Comparison of ENCODE assay signal across 9 mouse cellular contexts in the genomic region with DNA sequence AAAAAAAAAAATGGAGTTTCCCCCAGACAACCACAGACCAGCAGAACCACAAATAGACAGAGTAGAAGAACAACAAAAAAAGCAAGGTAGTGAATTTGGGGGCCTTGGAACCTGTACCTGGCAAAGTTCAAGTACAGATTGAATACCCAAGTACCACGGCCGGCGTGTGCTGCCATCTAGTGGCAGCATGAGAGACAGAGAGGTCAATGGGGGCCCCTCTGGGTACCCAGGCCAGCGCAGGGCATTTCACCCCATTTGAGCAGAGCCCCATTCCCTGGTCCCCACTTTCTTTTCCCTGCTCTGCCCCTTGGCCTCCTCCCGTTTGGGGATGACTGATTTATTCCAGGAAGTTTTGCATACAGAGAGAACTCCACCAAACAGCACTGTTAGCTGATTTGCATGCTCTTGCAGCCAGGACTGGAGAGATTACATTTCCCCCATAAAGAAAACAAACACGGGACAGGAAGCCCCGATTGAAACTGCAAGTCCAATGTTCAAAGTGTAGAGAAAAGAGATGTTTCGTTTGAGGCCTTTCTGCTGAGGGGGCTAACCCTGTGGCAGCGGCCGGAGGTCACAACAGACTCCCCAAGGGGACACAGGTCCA. TPM values are rescaled to one million over a fixed set of nuclear protein-coding genes. Genes with fewer than 3 reads are reported as not detected.
DNase-seq lines count a peak whose midpoint lies in the region; TF ChIP-seq lines count a peak whose summit lies in the region.
"Had no signal": no experiment of that assay in that cellular context is flagged by ENCODE, and none has a peak within 500 bp of the region (broad histone marks: within the 10 kb centered on the region; RNA-seq: fewer than 3 reads in every experiment).

No protein-coding gene starts in this region.

- no peak overlapping the region for H3K27ac ChIP-seq in left cerebral cortex, adult 2 months
- H3K27ac ChIP-seq: limb, embryonic 12.5 days had no signal

- intact Hi-C loops in left cerebral cortex, adult 2 months (cut with DNase I) = loop anchor here (1.0 kb wide), 1 partner anchor 30 kb away; no protein-coding TSS in a partner anchor

- peak; percentile 43 to 73 for DNase-seq in cerebellum, postnatal 25 days
- DNase-seq in cerebellum, adult 9-11 months = no peak
- no peak for DNase-seq in left cerebral cortex, adult 2 months (ENCODE audit: extremely low spot score in 1 of 2, low spot score in 2 of 2)
- no peak for DNase-seq in left cerebral cortex, adult 8-10 months (ENCODE audit: low spot score in 2 of 2)
- peak; percentile 26 for DNase-seq in brain, embryonic 14.5 days (ENCODE audit: low read depth)
- DNase-seq in liver = peak; percentile 82
- peak; percentile 60 for DNase-seq in retina, postnatal 1 day
- no peak for DNase-seq in ovary, postnatal 14 days (ENCODE audit: low spot score)

- no peak overlapping the region for H3K4me3 ChIP-seq in left cerebral cortex, adult 2 months

- TF ChIP-seq CTCF in left cerebral cortex, adult 2 months (IDR thresholded peaks at IDR 0.05) = peak; percentile 81
- peak; percentile 77 for TF ChIP-seq CTCF in brain, embryonic 14.5 days (IDR thresholded peaks at IDR 0.05; ENCODE audit: borderline replicate concordance, extremely low read depth, insufficient read depth, insufficient read length)

- no peak for TF ChIP-seq POLR2A in brain, embryonic 14.5 days (IDR thresholded peaks at IDR 0.05; ENCODE audit: borderline replicate concordance, extremely low read depth, insufficient read depth, insufficient read length, poor library complexity, severe bottlenecking)

RNA-seq across cellular contexts. Expression of a gene that starts 0.8 kb away (rescaled TPM):
- not detected for total RNA-seq in left cerebral cortex, adult 2 months (2021)
- total RNA-seq in left cerebral cortex, adult 8-10 months (2022) = not detected
- 0.09 and 0.33 TPM in 2 replicates for polyA plus RNA-seq in brain, embryonic 14.5 days (2012; rRNA removed)

RNA-seq across cellular contexts. Expression of a gene that starts 18.4 kb away (rescaled TPM):
- 10 to 100 TPM; 53.8 to 57.2 TPM for total RNA-seq in left cerebral cortex, adult 2 months (2021)
- total RNA-seq in left cerebral cortex, adult 8-10 months (2022) = 10 to 100 TPM; 54.1 to 61.6 (median 57.4) TPM
- polyA plus RNA-seq in brain, embryonic 14.5 days (2012; rRNA removed) = 35.8 and 40.6 TPM in 2 replicates

RNA-seq across cellular contexts. Expression of a gene that starts 39.1 kb away (rescaled TPM):
- total RNA-seq in left cerebral cortex, adult 2 months (2021) = 10 to 100 TPM; 18.3 TPM
- total RNA-seq in left cerebral cortex, adult 8-10 months (2022) = 10 to 100 TPM; 18.0 to 19.4 (median 19.2) TPM
- polyA plus RNA-seq in brain, embryonic 14.5 days (2012; rRNA removed) = 45.9 and 51.4 TPM in 2 replicates

RNA-seq across cellular contexts. Expression of a gene that starts 59.4 kb away (rescaled TPM):
- not detected for total RNA-seq in left cerebral cortex, adult 2 months (2021)
- total RNA-seq in left cerebral cortex, adult 8-10 months (2022) = not detected
- polyA plus RNA-seq in brain, embryonic 14.5 days (2012; rRNA removed) = 0.10 and 0.14 TPM in 2 replicates
- polyA plus RNA-seq: limb, embryonic 12.5 days had no signal

Comparison
In these comparisons a context has a peak if more than half of its experiments do, and no peak if none do; other contexts are left out.
1. DNase-seq: peak in cerebellum, postnatal 25 days (2 of 2), brain, embryonic 14.5 days (single experiment), liver (single experiment) and retina, postnatal 1 day (single experiment); none in cerebellum, adult 9-11 months (single experiment), left cerebral cortex, adult 2 months (0 of 2), left cerebral cortex, adult 8-10 months (0 of 2) and ovary, postnatal 14 days (single experiment).